In the genomic region with DNA sequence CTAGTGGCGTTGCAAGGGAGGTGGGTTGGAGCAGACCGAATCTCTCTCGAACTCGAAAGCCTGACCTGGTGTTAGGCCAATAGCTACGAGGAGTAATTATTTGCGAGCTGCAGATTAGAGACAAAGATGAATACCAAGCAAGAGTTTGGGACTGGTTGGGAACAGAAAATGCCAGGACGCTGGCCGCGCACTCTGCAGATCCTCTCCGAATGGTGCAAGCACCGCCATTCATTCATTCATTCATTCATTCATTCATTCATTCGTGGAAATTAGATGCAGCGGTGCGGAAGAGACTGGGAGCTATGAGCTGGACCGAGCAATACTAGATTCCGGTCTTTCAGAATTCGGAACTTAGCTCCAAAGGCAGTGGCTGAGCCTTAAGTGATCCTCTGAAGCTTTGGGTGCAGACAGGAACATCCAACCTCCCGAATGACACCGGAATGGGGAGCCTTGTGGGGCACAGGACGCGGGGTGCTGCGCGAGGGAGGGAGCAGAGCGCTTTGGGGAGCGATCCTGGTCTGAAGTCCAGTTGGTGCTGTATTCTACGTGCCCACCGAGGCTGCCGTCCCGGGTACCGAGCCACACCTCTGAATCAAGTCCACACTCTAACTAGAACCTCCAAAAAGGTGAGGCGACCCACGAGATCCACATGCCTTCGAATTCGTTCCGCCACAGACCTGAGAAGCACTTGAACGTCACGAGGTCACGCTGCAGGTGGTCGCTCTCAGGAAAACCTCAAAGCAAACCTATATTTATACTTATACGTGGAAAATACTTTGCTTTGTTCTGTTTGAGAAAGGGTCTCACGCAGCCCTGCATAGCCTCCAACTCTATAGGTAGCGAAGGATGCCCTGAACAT, we compare ENCODE assay signal across 8 mouse cellular contexts. TPM values are rescaled to one million over a fixed set of nuclear protein-coding genes. Genes with fewer than 3 reads are reported as not detected.
DNase-seq lines count a peak whose midpoint lies in the region; ATAC-seq lines count a peak whose summit lies in the region.

No protein-coding gene starts in this region.

- WGBS in heart, embryonic 10.5 days: 3% methylated on average over 42 of the region's 42 CpGs
- 2% methylated on average over 42 of the region's 42 CpGs for WGBS in hindbrain, embryonic 10.5 days
- WGBS in midbrain, embryonic 12.5 days: 2% methylated on average over 42 of the region's 42 CpGs

- H3K27me3 ChIP-seq in heart, embryonic 10.5 days (ENCODE audit: insufficient read depth, poor library complexity, severe bottlenecking): peaks cover 64% of the 10 kb centered on the region
- peaks cover 70% of the 10 kb centered on the region for H3K27me3 ChIP-seq in hindbrain, embryonic 10.5 days (ENCODE audit: insufficient read depth, poor library complexity, severe bottlenecking)
- peaks cover 56% of the 10 kb centered on the region for H3K27me3 ChIP-seq in midbrain, embryonic 12.5 days

- H3K4me1 ChIP-seq in heart, embryonic 10.5 days: peaks cover 33% of the 10 kb centered on the region
- H3K4me1 ChIP-seq in hindbrain, embryonic 10.5 days (replicated peaks): peaks cover 41% of the 10 kb centered on the region
- H3K4me1 ChIP-seq in midbrain, embryonic 12.5 days: peaks cover 39% of the 10 kb centered on the region

- H3K36me3 ChIP-seq in heart, embryonic 10.5 days: peaks cover 3% of the 10 kb centered on the region
- peaks cover 9% of the 10 kb centered on the region for H3K36me3 ChIP-seq in hindbrain, embryonic 10.5 days
- peaks cover 3% of the 10 kb centered on the region for H3K36me3 ChIP-seq in midbrain, embryonic 12.5 days

- intact Hi-C loops in heart, postnatal 25 days (cut with DNase I): loop anchor here (10.0 kb wide), 1 partner anchor 186 kb away; the partner anchor contains the start of gene A430005L14Rik

- no peak overlapping the region for H3K27ac ChIP-seq in heart, embryonic 10.5 days
- H3K27ac ChIP-seq in hindbrain, embryonic 10.5 days: no peak overlapping the region
- no peak overlapping the region for H3K27ac ChIP-seq in midbrain, embryonic 12.5 days (replicated peaks)

- no peak for ATAC-seq in midbrain, embryonic 12.5 days (ENCODE audit: low FRiP score, low read depth)
- ATAC-seq in monocyte, adult 5-6 weeks (replicated peaks; ENCODE audit: insufficient number of reproducible peaks, low FRiP score, low TSS enrichment, poor library complexity, severe bottlenecking): no peak

- DNase-seq in heart, embryonic 10.5 days (ENCODE audit: low spot score): no peak
- no peak for DNase-seq in heart, postnatal 25 days (ENCODE audit: low spot score)
- peak; percentile 12 for DNase-seq in Muller cell, postnatal 12 days (ENCODE audit: inconsistent ontology term)
- DNase-seq in hindbrain, embryonic 10.5 days (ENCODE audit: low spot score): no peak
- DNase-seq in right cerebral cortex, postnatal 4 days: no peak
- no peak for DNase-seq in gastrocnemius, postnatal 10 days

- peak overlapping the region; percentile 87 for H3K4me3 ChIP-seq in heart, embryonic 10.5 days
- peak overlapping the region; percentile 83 for H3K4me3 ChIP-seq in hindbrain, embryonic 10.5 days
- H3K4me3 ChIP-seq in midbrain, embryonic 12.5 days: peak overlapping the region; percentile 50

- H3K9me3 ChIP-seq in heart, embryonic 10.5 days: no peaks in the 10 kb centered on the region
- no peaks in the 10 kb centered on the region for H3K9me3 ChIP-seq in hindbrain, embryonic 10.5 days
- H3K9me3 ChIP-seq in midbrain, embryonic 12.5 days: no peaks in the 10 kb centered on the region

- no peak overlapping the region for H3K9ac ChIP-seq in midbrain, embryonic 12.5 days (replicated peaks)

- peak overlapping the region; percentile 92 for H3K4me2 ChIP-seq in midbrain, embryonic 12.5 days (replicated peaks)

RNA-seq across cellular contexts. Expression of gene Wrap73, which starts 0.9 kb away (rescaled TPM):
- polyA plus RNA-seq in heart, embryonic 10.5 days (2016; fragmentation: Nextera tagmentation; extraction: Ambion mirVana): 27.7 and 33.2 TPM in 2 replicates
- total RNA-seq in heart, postnatal 25 days (2021): 10 to 100 TPM; 10.9 to 11.6 TPM
- 44.3 and 52.6 TPM in 2 replicates for polyA plus RNA-seq in hindbrain, embryonic 10.5 days (2016; fragmentation: Nextera tagmentation; extraction: Ambion mirVana)
- 46.9 and 52.5 TPM in 2 replicates for polyA plus RNA-seq in midbrain, embryonic 12.5 days (2016; fragmentation: Nextera tagmentation; extraction: Ambion mirVana)
- total RNA-seq in monocyte, adult 5-6 weeks (2017): 8.2 to 15.0 TPM (median 14.1 TPM) in 3 replicates
- total RNA-seq in gastrocnemius, postnatal 10 days (2021): 10 to 100 TPM in 1 of 2 experiments, 1 to 10 TPM in 1; 9.7 to 10.5 TPM

RNA-seq across cellular contexts. Expression of gene Trp73, which starts 1.2 kb away (rescaled TPM):
- 0.09 TPM in 1 of 2 replicates, not detected in the other for polyA plus RNA-seq in heart, embryonic 10.5 days (2016; fragmentation: Nextera tagmentation; extraction: Ambion mirVana)
- not detected for total RNA-seq in heart, postnatal 25 days (2021)
- polyA plus RNA-seq in hindbrain, embryonic 10.5 days (2016; fragmentation: Nextera tagmentation; extraction: Ambion mirVana): 1.8 and 2.7 TPM in 2 replicates
- 0.47 and 0.84 TPM in 2 replicates for polyA plus RNA-seq in midbrain, embryonic 12.5 days (2016; fragmentation: Nextera tagmentation; extraction: Ambion mirVana)
- not detected in 3 replicates for total RNA-seq in monocyte, adult 5-6 weeks (2017)
- not detected for total RNA-seq in gastrocnemius, postnatal 10 days (2021)

RNA-seq across cellular contexts. Expression of gene Tprgl, which starts 19.2 kb away (rescaled TPM):
- polyA plus RNA-seq in heart, embryonic 10.5 days (2016; fragmentation: Nextera tagmentation; extraction: Ambion mirVana): 125 and 140 TPM in 2 replicates
- total RNA-seq in heart, postnatal 25 days (2021): 100 to 1,000 TPM; 118 to 124 TPM
- polyA plus RNA-seq in hindbrain, embryonic 10.5 days (2016; fragmentation: Nextera tagmentation; extraction: Ambion mirVana): 122 and 150 TPM in 2 replicates
- polyA plus RNA-seq in midbrain, embryonic 12.5 days (2016; fragmentation: Nextera tagmentation; extraction: Ambion mirVana): 149 and 164 TPM in 2 replicates
- total RNA-seq in monocyte, adult 5-6 weeks (2017): 73.1 to 107 TPM (median 99.0 TPM) in 3 replicates
- total RNA-seq in gastrocnemius, postnatal 10 days (2021): 10 to 100 TPM; 80.1 to 90.4 TPM

RNA-seq across cellular contexts. Expression of gene Megf6, which starts 29.3 kb away (rescaled TPM):
- 8.7 and 13.5 TPM in 2 replicates for polyA plus RNA-seq in heart, embryonic 10.5 days (2016; fragmentation: Nextera tagmentation; extraction: Ambion mirVana)
- 1 to 10 TPM; 7.4 to 8.9 TPM for total RNA-seq in heart, postnatal 25 days (2021)
- polyA plus RNA-seq in hindbrain, embryonic 10.5 days (2016; fragmentation: Nextera tagmentation; extraction: Ambion mirVana): 28.2 and 29.2 TPM in 2 replicates
- polyA plus RNA-seq in midbrain, embryonic 12.5 days (2016; fragmentation: Nextera tagmentation; extraction: Ambion mirVana): 21.3 and 29.5 TPM in 2 replicates
- not detected in 3 replicates for total RNA-seq in monocyte, adult 5-6 weeks (2017)
- 1 to 10 TPM; 4.4 to 4.7 TPM for total RNA-seq in gastrocnemius, postnatal 10 days (2021)
